Mouse (Mus musculus) embryo, embryonic 11 days (tissue): ENCODE measurements around the gene Prkcb.

ENCODE experiments used
- DNase-seq: peaks from one replicate; pipeline ENCODE4 v3.0.0-alpha.2; 2015

Prkcb gene

DNA sequence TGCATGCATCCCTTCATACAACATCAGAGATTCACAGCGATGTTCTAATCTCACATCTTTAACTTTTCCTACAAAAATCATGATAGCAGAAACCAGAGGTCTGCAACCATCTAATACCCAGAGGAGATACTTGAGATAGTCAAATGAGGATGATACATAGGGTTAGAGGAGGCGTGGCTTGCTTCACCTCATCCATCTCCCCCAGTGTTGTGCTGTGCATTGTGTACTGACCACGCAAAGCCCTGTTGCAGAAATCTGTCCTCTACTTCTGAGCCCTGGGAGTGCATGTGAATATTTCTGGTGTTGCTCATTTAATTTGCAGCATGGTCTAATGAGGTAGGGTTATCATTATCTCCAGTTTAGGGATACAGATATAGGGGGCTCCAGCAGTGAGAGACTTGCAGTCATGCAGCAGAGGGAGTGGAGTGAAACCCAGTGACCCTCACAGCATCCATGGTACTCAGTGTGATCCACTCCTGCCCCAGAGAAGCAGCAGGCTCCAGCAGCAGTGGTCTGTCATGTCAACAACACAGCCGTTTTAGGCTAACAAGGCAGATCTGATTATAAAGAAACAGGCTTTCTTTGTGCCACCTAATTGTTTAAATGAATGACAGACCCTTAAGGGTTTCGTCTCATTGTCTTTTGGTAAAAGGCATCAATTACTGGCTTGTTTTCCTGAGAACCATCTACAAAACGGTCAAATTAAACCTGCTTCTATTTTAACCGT is 269.7 kb downstream of the Prkcb start:
- peak; percentile 30 for DNase-seq

DNA sequence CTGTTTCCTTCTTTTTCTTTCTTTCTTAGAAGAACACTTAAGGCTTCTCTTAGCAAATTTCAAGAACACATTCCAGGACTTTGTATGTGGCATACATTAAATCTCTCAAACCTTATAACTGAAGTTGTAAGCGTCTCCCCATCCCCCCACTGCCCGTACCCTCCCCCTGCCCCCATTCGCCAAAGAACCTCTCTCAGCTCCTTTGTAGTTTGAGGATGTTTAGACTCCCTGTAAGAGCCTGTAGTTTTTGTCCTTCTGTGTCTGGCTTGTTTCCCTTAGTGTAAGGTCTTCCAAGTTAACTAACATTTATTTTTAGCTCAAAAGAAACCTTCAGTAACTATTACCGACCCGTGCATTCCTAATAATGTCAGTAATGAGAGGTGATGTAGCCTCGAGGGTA is 270.4 kb downstream of the Prkcb start:
- peak; percentile 40 for DNase-seq

DNA sequence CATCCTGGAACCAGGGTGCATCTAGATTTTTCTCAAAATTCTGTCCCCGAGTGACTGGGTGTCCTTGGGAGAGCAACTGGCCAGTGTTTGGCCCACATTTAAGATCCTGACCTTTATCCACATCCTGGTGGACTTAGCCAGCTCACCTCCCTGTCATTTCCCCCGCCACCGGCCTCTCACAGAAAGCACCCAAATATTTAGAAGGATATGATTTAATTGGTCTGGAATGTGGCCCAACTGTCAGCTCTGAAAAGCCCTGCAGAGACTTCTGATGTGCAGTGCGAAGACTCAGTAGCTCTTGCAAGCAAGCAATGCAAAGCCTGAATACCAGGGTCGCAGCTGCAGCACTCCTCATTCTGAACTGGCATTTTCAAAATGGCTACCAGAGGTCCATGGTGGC is 274.0 kb downstream of the Prkcb start:
- no peak for DNase-seq

DNA sequence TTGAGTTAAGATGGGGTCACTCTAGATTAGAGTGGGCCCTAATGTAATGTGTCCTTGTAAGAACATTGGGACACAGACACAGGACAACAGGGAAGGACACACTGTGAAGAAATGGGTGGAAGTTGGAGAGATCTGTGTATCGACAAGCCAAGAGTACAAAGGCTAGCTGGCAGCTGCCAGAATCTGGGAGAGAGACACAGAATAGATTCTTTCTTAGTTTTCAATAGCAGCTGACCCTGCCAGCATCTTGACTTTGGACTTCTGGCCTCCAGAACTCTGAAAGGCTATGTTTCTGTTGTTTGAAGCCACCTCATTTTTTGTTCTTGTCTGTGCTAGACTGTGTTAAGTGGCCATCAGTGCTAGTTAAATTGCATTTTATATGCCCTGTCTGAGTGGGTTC is 276.8 kb downstream of the Prkcb start:
- DNase-seq: no peak

DNA sequence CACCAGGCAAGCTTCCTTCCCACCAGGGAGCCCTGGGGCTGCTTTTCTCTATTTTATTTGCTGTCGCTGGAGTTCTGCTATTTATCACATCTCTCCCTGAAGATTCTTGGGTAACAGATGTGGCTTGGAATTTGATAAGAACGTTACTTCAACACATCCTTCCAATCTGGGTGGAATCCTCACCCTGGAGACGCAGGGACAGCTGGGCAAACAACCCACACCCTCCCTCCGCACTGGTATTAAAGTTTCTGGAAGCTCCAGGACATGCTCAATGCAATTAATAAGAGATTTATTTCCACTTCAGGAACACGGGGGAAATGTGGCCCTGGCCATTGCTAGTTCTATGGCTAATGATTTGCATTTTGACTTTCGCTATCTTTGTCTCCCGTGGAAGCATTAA is 277.5 kb downstream of the Prkcb start:
- no peak for DNase-seq

DNA sequence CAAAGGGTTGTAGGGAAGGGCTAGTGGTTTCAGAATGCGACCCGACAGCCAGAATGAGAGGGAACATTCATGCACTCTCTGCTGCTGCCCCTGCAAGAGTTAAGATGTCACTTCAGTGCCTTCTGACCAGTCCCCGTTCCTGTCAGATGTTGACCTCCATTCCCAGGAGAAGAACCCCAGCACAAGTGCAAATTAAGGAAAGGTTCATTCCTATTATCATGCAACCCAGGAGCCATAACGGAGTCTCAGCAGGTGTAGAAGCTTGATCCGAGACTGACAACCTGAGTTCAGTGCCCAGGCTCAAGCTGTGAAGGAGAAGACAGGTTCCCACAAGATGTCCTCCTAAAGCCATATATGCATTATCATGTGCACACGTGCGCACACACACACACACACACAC is 280.2 kb downstream of the Prkcb start:
- DNase-seq: no peak

DNA sequence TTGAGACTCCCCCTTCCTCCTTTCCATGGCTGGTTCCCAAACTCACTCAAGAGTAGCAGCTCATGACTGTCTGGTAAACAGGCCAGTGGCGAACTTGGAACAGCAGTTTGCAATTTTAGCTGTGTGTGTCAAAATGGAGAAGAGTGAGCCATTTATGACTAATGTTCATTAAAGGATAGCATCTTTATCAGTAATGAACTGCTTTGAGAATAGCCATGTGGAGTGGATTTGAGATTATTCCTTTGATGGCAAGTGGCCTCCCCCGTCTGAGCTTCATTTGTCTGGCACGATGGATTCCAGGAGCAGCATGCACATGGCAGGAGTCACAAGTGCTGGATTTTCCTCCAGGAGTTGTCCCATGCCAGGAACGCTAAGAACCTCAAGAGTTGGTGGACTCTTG is 281.9 kb downstream of the Prkcb start:
- no peak for DNase-seq

DNA sequence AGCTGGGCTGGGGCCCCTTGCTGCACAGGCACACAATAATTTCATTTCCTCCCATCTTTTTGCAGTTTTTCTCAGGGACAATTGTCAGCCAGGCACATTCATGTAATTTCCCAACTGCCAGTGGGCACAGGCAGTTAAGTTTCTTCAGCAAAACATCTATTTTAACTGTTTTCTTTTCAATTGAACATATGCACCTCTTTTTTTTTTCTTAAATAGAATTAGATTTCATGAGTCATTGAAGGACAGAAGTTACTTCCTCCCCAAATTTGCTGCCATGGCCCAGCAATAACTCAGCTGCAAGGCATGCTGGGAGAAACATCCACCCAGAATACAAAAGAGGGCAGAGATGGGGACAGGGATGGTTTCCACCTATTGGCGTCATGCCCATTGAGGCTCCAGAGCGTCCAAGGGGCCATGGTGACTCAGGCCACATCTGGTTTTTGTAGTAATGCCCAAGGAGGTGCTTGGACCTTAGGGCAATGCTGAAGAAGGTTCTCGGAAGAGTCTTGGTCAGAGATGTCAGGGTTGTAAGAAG is 284.6 kb downstream of the Prkcb start:
- DNase-seq: no peak

DNA sequence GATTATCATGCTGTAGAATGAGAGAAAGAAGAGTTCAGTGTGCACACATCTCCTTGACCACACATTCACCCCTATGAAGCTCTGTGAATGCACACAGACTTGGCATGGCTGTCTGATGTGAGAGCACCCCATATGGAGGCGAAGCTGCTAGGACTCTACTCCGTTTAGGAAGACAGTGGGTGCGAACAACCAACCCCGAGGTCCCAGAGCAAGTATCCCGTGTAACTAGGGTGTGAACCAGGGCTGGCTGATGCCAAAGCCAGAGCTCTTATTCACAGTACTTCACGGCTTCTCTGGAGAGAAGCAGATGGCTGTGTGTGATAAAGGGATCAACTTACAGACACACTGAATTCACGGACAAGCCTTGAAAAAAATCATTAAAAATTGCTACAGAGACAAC is 285.9 kb downstream of the Prkcb start:
- DNase-seq: no peak

DNA sequence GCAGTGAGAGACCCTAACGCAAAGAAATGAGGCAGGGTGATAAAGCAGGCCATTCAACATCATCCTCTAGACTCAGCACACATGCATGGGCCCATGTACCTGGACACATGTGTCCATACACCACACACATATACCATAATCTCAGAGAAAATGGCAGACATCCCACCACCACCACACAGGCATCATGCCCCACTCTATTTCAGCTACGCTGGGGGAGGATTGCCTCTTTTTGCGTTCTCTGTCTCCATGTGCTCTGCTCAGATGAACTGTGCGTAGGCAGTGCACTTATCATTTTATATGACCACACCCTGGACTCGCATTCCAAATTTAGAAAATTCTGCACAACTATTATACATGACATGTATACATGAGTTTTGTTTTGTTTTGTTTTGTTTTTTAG is 286.5 kb downstream of the Prkcb start:
- DNase-seq: no peak

DNA sequence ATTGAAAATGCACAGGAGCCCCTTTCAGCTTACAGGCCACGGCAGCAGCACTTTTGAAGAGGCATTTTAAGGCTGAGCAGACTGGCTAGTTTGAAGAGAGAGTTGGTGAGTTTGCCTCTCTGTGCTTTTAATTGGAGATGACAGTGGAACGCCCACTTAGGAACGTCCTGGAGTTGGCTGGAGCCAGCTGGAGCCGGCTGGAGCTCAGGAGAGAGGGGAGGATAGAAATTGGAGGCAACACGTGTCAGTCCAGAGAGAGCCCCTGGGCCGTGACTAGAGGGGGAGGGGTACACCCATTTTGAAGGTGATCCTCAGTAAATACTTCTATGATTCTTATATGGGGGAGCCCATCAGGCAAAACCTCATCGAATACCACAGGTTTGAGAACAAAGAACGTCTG is 287.0 kb downstream of the Prkcb start:
- peak; percentile 49 for DNase-seq

DNA sequence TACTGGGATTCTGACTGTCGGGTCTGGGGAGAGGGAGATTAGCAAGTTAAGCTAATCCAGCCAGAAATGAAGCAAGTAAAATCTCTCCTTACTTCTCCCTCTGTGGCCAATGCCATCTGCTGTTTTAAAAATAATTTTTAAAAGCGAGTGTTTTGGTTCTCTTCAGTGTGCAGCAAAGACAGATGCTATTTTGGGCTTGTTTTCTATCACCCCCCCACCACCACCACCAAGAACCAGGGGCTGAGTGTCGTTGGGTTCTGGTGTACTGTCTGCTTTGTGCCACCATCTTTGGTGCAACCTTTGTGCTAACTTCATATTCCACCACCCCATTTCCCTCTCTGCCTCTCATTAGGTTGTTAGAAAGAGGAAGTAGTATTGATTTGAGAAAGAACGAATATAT is 289.0 kb downstream of the Prkcb start:
- no peak for DNase-seq

DNA sequence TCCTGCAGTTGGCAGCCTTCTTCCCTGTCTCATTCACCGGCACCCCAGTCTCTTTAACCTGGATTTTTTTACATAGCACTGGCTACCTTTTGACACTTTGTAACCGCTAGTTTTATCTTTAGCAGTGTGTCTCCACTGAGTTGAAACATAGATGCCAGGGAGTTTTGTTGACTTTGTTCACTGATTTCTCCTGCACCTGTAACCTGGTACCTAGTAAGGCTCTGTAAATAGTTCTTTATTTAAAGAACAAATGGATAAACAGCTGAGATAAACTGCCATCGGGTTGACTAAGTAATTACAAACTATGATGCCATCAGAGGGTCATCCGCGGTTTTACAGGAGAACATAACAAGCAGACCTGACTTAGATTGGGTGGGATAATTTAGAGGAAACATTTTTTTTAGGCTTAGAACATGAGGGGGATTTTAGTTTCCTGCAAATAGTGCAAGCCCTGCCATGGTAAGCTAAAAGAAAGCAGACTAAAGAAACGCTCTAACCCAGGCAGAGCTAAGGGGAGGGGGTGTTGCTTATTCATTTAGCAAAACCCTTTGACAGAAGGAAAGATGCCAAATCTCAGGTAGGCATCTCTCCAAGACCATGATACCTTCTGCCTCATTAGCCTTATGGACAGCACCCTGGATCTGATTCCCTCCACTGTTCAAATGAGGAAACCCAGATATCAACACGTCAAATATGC is 291.1 kb downstream of the Prkcb start:
- DNase-seq: no peak

DNA sequence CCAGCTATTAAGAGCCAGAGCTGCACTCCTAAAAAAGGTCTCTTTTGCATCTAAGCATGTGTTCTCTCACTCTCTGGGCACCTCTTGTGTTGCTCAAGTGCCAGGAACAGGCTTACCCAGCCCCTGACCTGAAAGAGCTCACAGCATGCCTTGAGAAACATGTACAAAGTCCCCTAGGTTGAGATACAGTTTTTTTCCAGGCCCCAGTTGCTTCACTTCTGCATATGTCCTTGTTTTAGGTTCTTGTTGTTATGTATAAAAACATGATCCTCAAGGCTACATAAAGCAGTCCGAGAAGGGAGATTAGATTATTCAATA is 291.6 kb downstream of the Prkcb start:
- no peak for DNase-seq

DNA sequence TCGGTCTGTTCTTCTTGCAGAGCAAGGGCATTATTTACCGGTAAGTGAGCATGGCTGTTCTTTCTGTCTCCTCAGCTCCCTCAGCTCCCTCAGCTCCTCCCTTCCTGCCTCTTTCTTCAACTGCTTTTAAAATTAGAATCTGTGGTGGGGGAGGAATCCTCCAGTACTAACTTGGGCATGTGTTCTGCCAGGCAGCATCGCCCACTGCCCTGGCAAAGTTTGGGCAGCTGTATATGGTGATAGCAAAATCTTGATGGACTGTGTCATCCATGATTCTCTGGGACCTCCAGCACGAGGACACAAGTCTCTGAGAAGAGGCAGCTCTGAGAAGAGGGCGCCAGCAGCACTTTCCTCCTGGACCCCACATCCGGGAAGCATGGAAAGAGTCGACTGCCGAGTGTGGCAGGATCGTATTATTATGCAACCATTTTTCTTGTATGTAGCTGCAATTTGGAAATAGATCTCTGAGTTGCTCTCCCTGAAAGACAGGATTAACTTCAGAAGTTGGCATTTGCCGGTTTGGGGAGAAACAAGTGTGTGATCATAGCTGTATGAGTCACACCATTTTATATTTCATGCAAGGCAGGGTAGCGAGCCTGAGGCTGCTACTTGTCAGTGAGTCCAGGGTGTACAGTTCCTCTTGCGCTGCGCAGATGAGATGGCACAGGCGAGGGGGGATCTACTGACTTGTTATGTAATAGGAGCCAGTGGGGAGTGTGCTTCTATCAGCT is 296.0 kb downstream of the Prkcb start:
- no peak for DNase-seq

DNA sequence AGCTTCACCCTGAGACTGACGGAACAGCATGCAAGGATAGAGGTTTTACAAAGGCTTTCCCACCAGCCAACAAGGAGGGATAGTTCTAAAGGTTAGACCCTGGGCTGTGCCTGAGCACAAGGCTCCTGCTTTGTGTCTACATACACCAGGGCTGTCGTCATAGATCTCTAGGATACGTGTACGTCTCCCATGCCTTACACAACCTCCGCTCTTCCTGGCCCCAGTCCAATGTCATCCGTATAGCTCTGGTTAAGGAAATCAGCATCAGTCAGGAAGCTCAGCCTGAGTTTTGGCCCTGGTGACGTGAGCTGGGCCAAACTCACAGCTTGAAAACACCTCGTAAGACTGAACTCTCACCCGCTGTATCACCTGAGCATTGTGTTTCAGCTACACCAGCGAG is 307.3 kb downstream of the Prkcb start:
- DNase-seq: no peak

DNA sequence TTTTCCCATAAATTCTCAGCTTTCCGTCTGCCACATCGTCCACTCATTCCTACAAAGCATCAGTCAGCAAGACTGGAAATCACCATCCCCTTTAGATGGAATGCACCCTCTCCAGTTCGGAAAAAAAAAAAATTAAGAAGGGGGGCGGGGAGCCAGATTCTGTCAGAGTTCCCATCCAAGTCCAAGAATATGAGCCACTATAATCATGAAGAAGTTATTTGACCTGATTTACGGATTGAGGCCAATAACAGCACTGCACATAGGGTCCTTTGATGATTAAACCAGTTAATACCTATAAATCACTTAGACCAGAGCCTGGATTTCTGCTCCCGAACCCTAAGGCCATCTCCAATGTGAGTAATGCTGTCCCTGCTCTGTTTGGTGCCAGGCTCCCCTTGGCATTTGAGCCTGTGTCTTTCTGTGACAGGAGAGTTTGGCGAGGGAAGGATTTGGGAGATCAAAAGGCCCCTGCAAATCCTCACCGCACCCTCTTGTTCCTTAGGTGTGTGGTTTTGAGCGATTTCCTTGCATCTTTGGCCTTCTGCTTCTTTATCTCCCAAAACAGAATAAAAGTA is 308.1 kb downstream of the Prkcb start:
- DNase-seq: no peak

DNA sequence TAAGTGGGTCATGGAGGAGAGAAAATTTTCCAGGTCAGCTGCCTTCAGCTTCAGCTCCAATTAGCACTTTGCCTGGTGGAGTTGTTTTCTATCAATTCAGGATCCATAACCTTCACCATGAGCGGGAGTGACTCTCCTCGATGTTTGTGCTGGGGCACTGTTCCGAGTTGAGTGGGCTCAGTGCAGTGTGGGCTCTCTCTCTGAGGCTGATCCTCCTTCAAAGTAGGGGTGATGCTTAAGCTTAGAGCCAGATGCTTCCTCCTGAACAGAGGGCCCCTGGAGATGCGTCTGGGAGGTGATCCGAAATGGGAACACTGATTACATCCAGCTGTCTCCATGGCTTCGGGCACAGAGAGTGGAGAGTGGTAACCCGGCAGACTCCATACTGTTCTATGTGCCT is 308.8 kb downstream of the Prkcb start:
- no peak for DNase-seq

DNA sequence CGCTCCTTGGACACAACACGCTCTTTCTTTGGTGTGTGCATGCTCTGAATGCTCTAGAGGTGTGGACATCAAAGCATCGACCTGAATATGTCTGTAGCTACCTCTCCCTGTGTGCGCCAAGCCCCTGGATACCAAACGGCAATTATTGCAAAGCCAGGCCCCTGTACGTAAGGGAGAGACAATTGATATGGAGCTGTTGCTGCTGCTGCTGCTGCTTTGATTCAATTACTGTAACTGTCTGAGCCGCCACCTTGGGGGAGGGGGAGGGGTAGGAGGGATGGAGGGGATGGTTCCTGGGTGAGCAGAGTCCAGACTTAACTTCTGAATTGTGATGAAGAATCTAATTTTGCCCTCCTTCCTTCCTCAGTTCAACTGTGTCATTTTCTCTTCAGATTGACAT is 312.3 kb downstream of the Prkcb start:
- DNase-seq: no peak

DNA sequence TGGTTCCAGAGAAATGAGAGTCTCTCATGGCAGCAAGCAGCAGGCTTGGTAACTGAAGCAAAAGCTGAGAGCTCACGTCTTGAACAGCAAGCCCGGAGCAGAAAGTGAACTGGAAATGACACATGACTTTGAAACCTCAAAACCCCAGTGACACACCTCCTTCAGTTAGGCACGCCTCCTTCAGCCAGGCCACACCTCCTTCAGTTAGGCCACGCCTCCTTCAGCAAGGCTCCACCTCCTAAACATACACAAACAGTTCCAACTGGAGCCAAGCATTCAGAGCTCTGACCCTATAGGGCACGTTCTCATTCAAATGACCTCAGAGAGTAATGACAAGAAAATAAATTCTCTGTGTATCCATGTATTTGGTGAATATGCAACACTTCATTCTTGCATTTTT is 316.5 kb downstream of the Prkcb start:
- DNase-seq: no peak

DNA sequence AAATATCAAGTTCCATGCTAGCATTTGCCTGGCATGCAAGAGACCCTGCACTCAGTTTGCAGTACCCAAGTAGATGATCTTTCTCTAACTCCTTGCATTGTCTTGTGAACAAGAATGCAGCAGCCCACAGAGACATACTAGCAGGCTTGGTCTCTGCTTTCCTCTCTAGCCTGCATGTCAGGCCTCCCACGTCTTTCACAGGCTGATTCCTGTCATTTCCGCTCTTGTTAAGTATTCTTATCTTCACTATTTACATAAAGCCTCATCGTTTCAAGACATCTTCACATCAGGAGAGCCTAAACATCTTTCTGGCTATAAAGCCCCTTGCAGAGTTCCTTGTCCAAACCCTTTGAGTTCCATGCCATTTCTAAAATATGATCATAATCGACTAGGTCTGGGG is 320.9 kb downstream of the Prkcb start:
- DNase-seq: no peak

DNA sequence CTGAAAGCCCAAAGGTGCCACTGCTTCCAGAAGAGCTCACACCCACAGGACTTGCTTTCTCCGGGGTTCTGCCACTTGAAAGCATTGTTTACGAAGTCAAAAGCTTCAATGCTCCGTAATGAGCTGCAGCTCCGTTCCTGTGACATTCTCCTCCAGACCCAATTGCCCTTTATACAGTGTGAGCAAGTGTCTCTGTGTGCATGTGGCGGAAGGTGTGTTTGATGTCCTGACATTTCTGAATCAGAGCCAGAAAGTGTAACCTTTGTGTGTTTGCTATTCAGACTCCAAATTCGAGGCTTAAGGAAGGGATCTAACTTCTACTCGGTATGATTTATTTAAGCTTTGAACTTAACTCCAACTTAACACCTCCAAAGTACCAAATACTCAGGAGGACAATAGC is 321.6 kb downstream of the Prkcb start:
- no peak for DNase-seq

DNA sequence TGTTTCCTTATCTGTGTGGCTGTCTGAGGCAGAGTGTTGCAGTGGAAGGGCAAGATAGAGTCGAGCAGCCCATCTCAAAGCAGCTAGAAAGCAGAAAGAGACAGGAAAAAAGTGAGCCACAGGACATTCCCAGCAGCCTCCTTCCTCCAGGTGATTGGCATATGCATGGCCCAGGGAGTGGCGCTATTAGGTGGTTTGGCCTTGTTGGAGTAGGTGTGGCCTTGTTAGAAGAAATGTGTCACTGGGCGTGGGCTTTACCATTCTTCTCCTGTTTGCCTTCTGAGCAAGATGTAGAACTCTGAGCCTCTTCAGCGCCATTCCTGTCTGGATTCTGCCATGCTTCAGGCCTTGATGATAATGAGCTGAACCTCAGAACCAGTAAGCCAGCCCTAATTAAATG is 325.3 kb downstream of the Prkcb start:
- DNase-seq: no peak
